Mouse (Mus musculus) small intestine, adult 10 weeks (tissue): Measurements from ENCODE around the gene Ccdc83. TPM values are rescaled to one million over a fixed set of nuclear protein-coding genes. Genes with fewer than 3 reads are reported as not detected.

Source experiments
- polyA plus RNA-seq: library from polyadenylated mRNA; stranded (reverse); fragments of 350-450 nt; fragmentation: Illumina TruSeq; extraction: RNeasy Lipid Tissue Mini Kit (QIAGEN cat#74804); gene quantifications from one replicate; pipeline ENCODE4 v1.2.3, GENCODE M21; 2014; ENCODE audit warnings: low replicate concordance

The Ccdc83 gene
- 0.30 TPM for polyA plus RNA-seq

GRCm38 (mm10) chr7:90265289-90265970 is at the start of gene Ccdc83:
Gene Ccdc83, minus strand, starts transcription at chr7:90265777.

GRCm38 (mm10) chr7:90301942-90302646 is 36.5 kb upstream of the Ccdc83 start, which contains the start of gene Sytl2:
Gene Sytl2, plus strand, starts transcription at chr7:90302252.

Other genes with a start within 250 kb of the Ccdc83 start
- 930 TPM for gene Picalm, start 135.6 kb downstream of the Ccdc83 start, polyA plus RNA-seq
- gene Sytl2, start 36.5 kb upstream of the Ccdc83 start, polyA plus RNA-seq, result 27.4 TPM
- 0.59 TPM for gene Ccdc89, start 160.8 kb upstream of the Ccdc83 start, polyA plus RNA-seq
- 142 TPM for gene Crebzf, start 177.0 kb upstream of the Ccdc83 start, polyA plus RNA-seq
- 168 TPM for gene Tmem126a, start 191.5 kb upstream of the Ccdc83 start, polyA plus RNA-seq
- gene Tmem126b, start 210.2 kb upstream of the Ccdc83 start, polyA plus RNA-seq, result 53.4 TPM
- gene Dlg2, start 210.9 kb upstream of the Ccdc83 start, polyA plus RNA-seq, result 1.7 TPM